Mouse (Mus musculus) CH12.LX (cell line): ENCODE data around the gene AC140267.1. TPM values are rescaled to one million over a fixed set of nuclear protein-coding genes. Genes with fewer than 3 reads are reported as not detected.

Experiments
- DNase-seq: peaks from one replicate; pipeline ENCODE4 v3.0.0-alpha.2; 2013; ENCODE audit errors: extremely low read depth
- H3K27ac ChIP-seq: 2 replicates; pipeline ENCODE4 v1.5.1; 2012; ENCODE audit warnings: low read depth, mild to moderate bottlenecking, control low read depth, moderate library complexity; ENCODE audit not compliant: insufficient read depth
- H3K27me3 ChIP-seq: replicated peaks from 2 replicates; pipeline ENCODE3; 2012; ENCODE audit warnings: inconsistent platforms
- H3K36me3 ChIP-seq, 2 experiments: replicated peaks in 1 of 2; 2 replicates each; pipeline versions ENCODE3 to v1.6.1; 2012; ENCODE audit warnings: inconsistent platforms in 1 of 2, low read length in 1 of 2, mild to moderate bottlenecking in 1 of 2, mixed read lengths in 1 of 2, moderate library complexity in 1 of 2; ENCODE audit not compliant: control insufficient read depth in 1 of 2, insufficient read depth in 1 of 2
- H3K4me1 ChIP-seq, 2 experiments: 2 replicates each; pipeline ENCODE4 v1.6.1; 2012; ENCODE audit warnings: inconsistent platforms in 1 of 2, moderate library complexity in 1 of 2; ENCODE audit not compliant: insufficient read depth in 2 of 2, control insufficient read depth in 1 of 2
- H3K4me2 ChIP-seq: 2 replicates; pipeline ENCODE4 v1.6.1; 2012; ENCODE audit warnings: low read depth, mild to moderate bottlenecking, control low read depth; ENCODE audit not compliant: poor library complexity, insufficient read depth, severe bottlenecking
- H3K4me3 ChIP-seq, 3 experiments: fragments of 150-350 bp in 1 of 3; sonication (generic) in 1 of 3; replicated peaks in 1 of 3; 2 replicates each; pipeline versions ENCODE3 to v1.5.1; 2011 to 2012; ENCODE audit warnings: low read depth in 2 of 3, low read length in 2 of 3, mild to moderate bottlenecking in 2 of 3, moderate library complexity in 2 of 3, control low read depth in 1 of 3, improper control_type of control experiment in 1 of 3, inconsistent platforms in 1 of 3, mixed read lengths in 1 of 3; ENCODE audit not compliant: poor library complexity in 1 of 3
- H3K79me2 ChIP-seq: replicated peaks from 2 replicates; pipeline ENCODE4 v1.6.1; 2012; ENCODE audit warnings: mild to moderate bottlenecking, moderate library complexity; ENCODE audit not compliant: control insufficient read depth, poor library complexity, insufficient read depth, severe bottlenecking; ENCODE audit errors: extremely low read depth
- H3K9ac ChIP-seq: 2 replicates; pipeline ENCODE4 v1.6.1; 2012; ENCODE audit warnings: low read depth, mild to moderate bottlenecking, control low read depth, moderate library complexity; ENCODE audit not compliant: insufficient read depth
- H3K9me3 ChIP-seq: replicated peaks from 2 replicates; pipeline ENCODE3; 2012; ENCODE audit warnings: low read length, inconsistent platforms, mixed read lengths
- KAT2A ChIP-seq: IDR thresholded peaks from 2 replicates; pipeline ENCODE4 v1.6.1; 2012; ENCODE audit warnings: low read length, improper control_type of control experiment, inconsistent platforms; ENCODE audit not compliant: insufficient replicate concordance
- MAFK ChIP-seq: IDR thresholded peaks from 2 replicates; pipeline ENCODE4 v1.6.1; 2011; ENCODE audit warnings: low read length, improper control_type of control experiment; ENCODE audit not compliant: insufficient replicate concordance
- MAZ ChIP-seq: IDR thresholded peaks from 2 replicates; pipeline ENCODE4 v1.6.1; 2012; ENCODE audit warnings: low read depth, mild to moderate bottlenecking, inconsistent platforms, low read length, improper control_type of control experiment, moderate library complexity
- NELFE ChIP-seq: IDR thresholded peaks from 2 replicates; pipeline ENCODE4 v1.6.1; 2011; ENCODE audit warnings: low read depth, low read length, improper control_type of control experiment
- POLR2AphosphoS2 ChIP-seq: IDR thresholded peaks from 2 replicates; pipeline ENCODE4 v1.6.1; 2011; ENCODE audit warnings: low read depth, low read length, improper control_type of control experiment
- RAD21 ChIP-seq: IDR thresholded peaks from 2 replicates; pipeline ENCODE4 v1.6.1; 2011; ENCODE audit warnings: low read depth, mild to moderate bottlenecking, low read length, improper control_type of control experiment, moderate library complexity
- RCOR1 ChIP-seq: conservative IDR thresholded peaks from 2 replicates; pipeline ENCODE4 v1.6.1; 2012; ENCODE audit warnings: low read depth, mild to moderate bottlenecking, inconsistent platforms, low read length, improper control_type of control experiment
- TBP ChIP-seq: conservative IDR thresholded peaks from 2 replicates; pipeline ENCODE4 v1.6.1; 2011; ENCODE audit warnings: low read depth, low read length, improper control_type of control experiment
- TCF12 ChIP-seq: IDR thresholded peaks from 2 replicates; pipeline ENCODE4 v1.6.1; 2014; ENCODE audit warnings: low read depth, mild to moderate bottlenecking, inconsistent platforms, low read length, improper control_type of control experiment
- UBTF ChIP-seq: IDR thresholded peaks from 2 replicates; pipeline ENCODE4 v1.6.1; 2012; ENCODE audit warnings: low read depth, mild to moderate bottlenecking, inconsistent platforms, low read length, improper control_type of control experiment, moderate library complexity
- USF2 ChIP-seq: conservative IDR thresholded peaks from 2 replicates; pipeline ENCODE4 v1.6.1; 2011; ENCODE audit warnings: low read depth, low read length, improper control_type of control experiment
- ZC3H11A ChIP-seq: IDR thresholded peaks from 2 replicates; pipeline ENCODE4 v1.6.1; 2012; ENCODE audit warnings: low read depth, mild to moderate bottlenecking, inconsistent platforms, low read length, improper control_type of control experiment
- dilution Hi-C: fragments of 300-500 bp; cut with MboI; formaldehyde crosslinking; loops from 2 replicates; pipeline ENCODE4 v1.14.3; 2020; ENCODE audit warnings: low sequenced_read_pairs; ENCODE audit not compliant: extremely low pct_unique_long_range_greater_than_20kb, extremely low pct_ligation_motif_present
- in situ Hi-C: fragments of 300-500 bp; cut with MboI; formaldehyde crosslinking; loops from 3 replicates; pipeline ENCODE4 v1.14.3; 2019; ENCODE audit warnings: low sequenced_read_pairs, low pct_ligation_motif_present, low pct_unique_long_range_greater_than_20kb, mixed read lengths
- polyA plus RNA-seq: library from polyadenylated mRNA; unstranded; fragments of >175 nt; gene quantifications from 2 replicates; pipeline ENCODE4 v1.2.1, GENCODE M21; 2012; ENCODE audit warnings: low read depth; ENCODE audit not compliant: insufficient read length
- total RNA-seq, 2 experiments: library from RNA; depleted of rRNA; stranded (reverse); fragments of 300-350 nt in 1 of 2; fragments of >200 nt in 1 of 2; gene quantifications; 2 replicates each; pipeline ENCODE4 v1.2.3; 2012 to 2014

Gene AC140267.1
- total and polyA plus RNA-seq, 3 experiments: not detected

DNA sequence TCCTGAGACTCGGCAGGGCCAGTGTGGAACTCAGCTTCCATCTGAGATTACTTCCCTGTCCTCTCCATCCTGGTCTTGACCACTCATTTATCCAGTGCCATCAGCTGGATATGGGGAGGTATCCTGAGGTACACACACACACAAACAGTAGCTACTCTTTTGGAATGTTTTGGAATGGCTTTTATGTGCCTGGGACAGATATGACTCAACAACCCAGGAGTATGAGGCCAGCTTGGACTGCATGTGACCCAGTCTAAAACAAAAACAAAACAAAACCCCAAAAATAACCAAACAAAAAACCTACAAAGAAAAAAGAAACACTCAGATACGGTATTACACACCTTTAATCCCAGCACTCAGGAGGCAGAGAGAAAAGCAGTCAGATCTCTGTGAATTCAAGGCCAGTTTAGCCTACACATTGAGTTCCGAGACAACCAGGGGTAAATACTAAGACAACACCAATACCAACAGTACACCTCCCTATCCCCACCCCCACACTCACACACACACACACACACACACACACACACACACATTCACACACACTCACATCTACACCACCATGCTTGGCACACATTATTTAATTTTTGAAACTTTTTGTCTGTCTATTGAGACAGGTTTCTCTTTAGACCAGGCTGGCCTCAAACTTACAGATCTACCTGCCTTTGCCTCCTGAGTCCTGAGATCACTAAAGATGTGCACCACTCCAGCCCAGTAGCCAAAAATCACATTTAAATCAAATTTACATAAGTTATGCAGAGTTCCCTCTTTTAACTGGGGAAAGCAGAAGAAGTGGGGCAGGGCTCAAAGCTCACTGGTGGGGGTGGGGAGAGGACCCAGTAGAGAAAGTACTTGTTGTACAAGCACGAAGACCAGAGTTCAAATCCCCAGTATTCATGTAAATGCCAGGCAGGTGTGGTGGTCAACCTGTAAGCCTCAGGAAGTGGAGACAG, 15.7 kb upstream of the AC140267.1 start (continued):
- TF ChIP-seq RAD21: no peak

DNA sequence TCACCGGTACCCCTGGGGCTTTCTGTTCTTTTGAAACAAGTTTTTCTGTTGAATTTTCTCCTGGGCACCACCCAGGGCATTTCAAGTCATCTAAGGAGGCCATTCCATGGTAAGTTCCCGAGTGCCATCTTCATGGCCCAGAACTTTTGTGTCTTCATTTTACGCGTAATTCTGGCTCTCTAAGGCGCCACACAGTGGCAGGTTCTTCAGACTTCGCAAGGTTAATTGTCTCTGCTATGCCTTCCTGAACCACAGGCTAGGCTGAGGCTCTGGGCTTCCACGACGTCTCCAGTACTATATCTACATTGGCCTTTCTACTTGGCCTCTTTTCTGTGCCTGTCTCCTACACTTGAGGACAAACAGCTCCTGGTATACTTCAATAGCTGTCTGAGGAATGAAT, 14.6 kb upstream of the AC140267.1 start:
- Histone ChIP-seq H3K36me3 (peaks cover 0 to 1% of the 10 kb centered on the region in 2 experiments), H3K4me3 (no peak overlapping the region), H3K79me2 (no peaks in the 10 kb centered on the region), H3K9ac (no peak overlapping the region), H3K27me3 (no peaks in the 10 kb centered on the region), H3K4me2 (no peak overlapping the region), H3K9me3 (no peaks in the 10 kb centered on the region), H3K4me1 (peaks cover 10 to 39% of the 10 kb centered on the region in 2 experiments), H3K27ac (no peak overlapping the region)
- DNase-seq: no peak
- in situ Hi-C loops (loop anchor here (10.0 kb wide), 1 partner anchor 126 kb away; the partner anchor contains the start of genes Rpl3 and Syngr1), dilution Hi-C loops (no loop called here)
- no peak for TF ChIP-seq TBP
- no peak for TF ChIP-seq TCF12
- TF ChIP-seq RCOR1: no peak
- no peak for TF ChIP-seq UBTF
- no peak for TF ChIP-seq KAT2A
- no peak for TF ChIP-seq MAZ
- no peak for TF ChIP-seq POLR2AphosphoS2
- no peak for TF ChIP-seq MAFK
- TF ChIP-seq RAD21: no peak

DNA sequence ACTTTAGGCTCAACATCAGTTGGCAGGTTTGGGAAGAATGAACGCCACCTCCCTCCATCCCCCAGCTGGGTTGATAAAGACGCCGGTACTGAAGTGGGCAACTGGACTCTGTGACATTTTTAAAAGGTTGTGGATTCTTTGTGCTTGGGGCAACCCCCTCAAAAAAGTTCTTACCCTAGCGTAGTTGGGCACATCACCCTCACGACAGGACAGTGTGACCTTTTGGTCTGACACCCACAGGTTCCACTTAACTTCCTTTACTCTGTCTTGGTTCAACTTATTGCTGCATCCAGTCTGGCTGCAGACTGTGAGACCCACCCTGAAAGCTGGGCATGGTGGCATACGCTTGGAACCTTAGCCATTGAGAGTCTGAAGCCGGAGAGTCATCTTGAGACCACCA, 11.9 kb upstream of the AC140267.1 start:
- Histone ChIP-seq H3K9me3 (no peaks in the 10 kb centered on the region), H3K9ac (no peak overlapping the region), H3K4me3 (no peak overlapping the region), H3K27ac (no peak overlapping the region), H3K79me2 (no peaks in the 10 kb centered on the region), H3K36me3 (no peaks in the 10 kb centered on the region), H3K4me1 (peaks cover 6 to 27% of the 10 kb centered on the region in 2 experiments), H3K27me3 (no peaks in the 10 kb centered on the region), H3K4me2 (no peak overlapping the region)
- in situ Hi-C loops: loop anchor here (10.0 kb wide), 1 partner anchor 129 kb away; the partner anchor contains the start of genes Rpl3 and Syngr1
- DNase-seq: no peak
- dilution Hi-C loops: no loop called here
- TF ChIP-seq ZC3H11A: no peak
- no peak for TF ChIP-seq NELFE
- no peak for TF ChIP-seq USF2
- TF ChIP-seq KAT2A: no peak
- TF ChIP-seq RCOR1: no peak
- no peak for TF ChIP-seq POLR2AphosphoS2
